Mouse (Mus musculus): ENCODE results near the gene Wasf1. TPM values are rescaled to one million over a fixed set of nuclear protein-coding genes. Genes with fewer than 3 reads are reported as not detected.

Gene Wasf1
- total RNA-seq, 2 experiments from 2014 or later = 0.11 to 0.24 TPM

- DNase-seq (ENCODE audit: low spot score) = no peak
Observed at GRCm38 (mm10) chr10:40889146-40889545, 5.9 kb downstream of the Wasf1 start.

- no peak for DNase-seq (ENCODE audit: low spot score)
Observed at GRCm38 (mm10) chr10:40895765-40896164, 12.5 kb downstream of the Wasf1 start.

GRCm38 (mm10) chr10:40896656-40897055 is 13.4 kb downstream of the Wasf1 start:
- DNase-seq (ENCODE audit: low spot score) = no peak

GRCm38 (mm10) chr10:40901786-40902185 is 18.5 kb downstream of the Wasf1 start:
- no peak for DNase-seq (ENCODE audit: low spot score)

GRCm38 (mm10) chr10:40906131-40906530 is 22.9 kb downstream of the Wasf1 start:
- DNase-seq (ENCODE audit: low spot score) = no peak

- no peak for DNase-seq (ENCODE audit: low spot score)
Observed at GRCm38 (mm10) chr10:40906802-40907201, 23.5 kb downstream of the Wasf1 start.

- no peak for DNase-seq (ENCODE audit: low spot score)
Observed at GRCm38 (mm10) chr10:40908580-40908979, 25.3 kb downstream of the Wasf1 start.

GRCm38 (mm10) chr10:40910811-40911210 is 27.5 kb downstream of the Wasf1 start:
- DNase-seq (ENCODE audit: low spot score) = no peak

- DNase-seq (ENCODE audit: low spot score) = no peak
Observed at GRCm38 (mm10) chr10:40915240-40915639, 32.0 kb downstream of the Wasf1 start.

- DNase-seq (ENCODE audit: low spot score) = no peak
Observed at GRCm38 (mm10) chr10:40918669-40919440, 35.6 kb downstream of the Wasf1 start.

- no peak for DNase-seq (ENCODE audit: low spot score)
Observed at GRCm38 (mm10) chr10:40919464-40919863, 36.2 kb downstream of the Wasf1 start.

- no peak for DNase-seq (ENCODE audit: low spot score)
Observed at GRCm38 (mm10) chr10:40932995-40933394, 49.7 kb downstream of the Wasf1 start.

- no peak for DNase-seq (ENCODE audit: low spot score)
Observed at GRCm38 (mm10) chr10:40936160-40936726, 53.0 kb downstream of the Wasf1 start.

GRCm38 (mm10) chr10:40937569-40937968 is 54.3 kb downstream of the Wasf1 start:
- DNase-seq (ENCODE audit: low spot score) = no peak

GRCm38 (mm10) chr10:40942688-40943087 is 59.4 kb downstream of the Wasf1 start:
- DNase-seq (ENCODE audit: low spot score) = no peak

GRCm38 (mm10) chr10:40950176-40950575 is 66.9 kb downstream of the Wasf1 start:
- DNase-seq (ENCODE audit: low spot score) = no peak

GRCm38 (mm10) chr10:40956206-40956605 is 72.9 kb downstream of the Wasf1 start:
- no peak for DNase-seq (ENCODE audit: low spot score)

- DNase-seq (ENCODE audit: low spot score) = no peak
Observed at GRCm38 (mm10) chr10:40961365-40961764, 78.1 kb downstream of the Wasf1 start.

- DNase-seq (ENCODE audit: low spot score) = no peak
Observed at GRCm38 (mm10) chr10:40962008-40962407, 78.7 kb downstream of the Wasf1 start.

- DNase-seq (ENCODE audit: low spot score) = no peak
Observed at GRCm38 (mm10) chr10:40964546-40964945, 81.3 kb downstream of the Wasf1 start.

- DNase-seq (ENCODE audit: low spot score) = no peak
Observed at GRCm38 (mm10) chr10:40968551-40968950, 85.3 kb downstream of the Wasf1 start.

GRCm38 (mm10) chr10:40969372-40970033 is 86.2 kb downstream of the Wasf1 start:
- no peak for DNase-seq (ENCODE audit: low spot score)
